Mouse (Mus musculus): ENCODE results near the gene Nup62. TPM values are rescaled to one million over a fixed set of nuclear protein-coding genes. Genes with fewer than 3 reads are reported as not detected.

Gene Nup62
- polyA plus RNA-seq, 1 experiment, result 29.6 TPM

DNA sequence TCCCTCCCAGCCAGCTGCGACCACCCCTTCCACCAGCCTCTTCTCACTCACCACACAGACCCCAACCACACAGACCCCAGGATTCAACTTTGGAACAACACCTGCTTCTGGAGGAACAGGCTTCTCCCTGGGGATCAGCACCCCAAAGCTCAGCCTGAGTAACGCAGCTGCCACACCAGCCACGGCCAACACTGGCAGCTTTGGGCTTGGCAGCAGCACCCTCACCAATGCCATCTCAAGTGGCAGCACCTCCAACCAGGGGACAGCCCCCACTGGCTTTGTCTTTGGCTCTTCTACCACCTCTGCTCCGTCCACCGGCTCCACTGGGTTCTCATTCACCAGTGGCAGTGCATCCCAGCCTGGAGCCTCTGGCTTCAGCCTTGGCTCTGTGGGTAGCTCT lies 12.8 kb downstream of the Nup62 start:
- Histone ChIP-seq H3K27ac (ENCODE audit: insufficient read depth, low read length) (no peak overlapping the region), H3K4me1 (ENCODE audit: control insufficient read depth, insufficient read depth, low read length) (no peaks in the 10 kb centered on the region; the same call in 1 of the 2 replicates), H3K4me3 (ENCODE audit: insufficient read depth, low read length) (no peak overlapping the region)
- TF ChIP-seq POLR2A (IDR thresholded peaks at IDR 0.05; ENCODE audit: extremely low read depth, insufficient read depth, low read length) (no peak), CTCF (IDR thresholded peaks at IDR 0.05; ENCODE audit: extremely low read depth, insufficient read depth, low read length) (no peak)

GRCm38 (mm10) chr7:44832763-44833162 lies 16.9 kb downstream of the Nup62 start:
- TF ChIP-seq CTCF (IDR thresholded peaks at IDR 0.05; ENCODE audit: extremely low read depth, insufficient read depth, low read length), result no peak
- no peak for TF ChIP-seq POLR2A (IDR thresholded peaks at IDR 0.05; ENCODE audit: extremely low read depth, insufficient read depth, low read length)

GRCm38 (mm10) chr7:44835373-44836015 lies 19.6 kb downstream of the Nup62 start:
- TF ChIP-seq CTCF (IDR thresholded peaks at IDR 0.05; ENCODE audit: extremely low read depth, insufficient read depth, low read length) (no peak), POLR2A (IDR thresholded peaks at IDR 0.05; ENCODE audit: extremely low read depth, insufficient read depth, low read length) (no peak)
- no peaks in the 10 kb centered on the region for H3K4me1 ChIP-seq (ENCODE audit: control insufficient read depth, insufficient read depth, low read length)
- no peak overlapping the region for H3K27ac ChIP-seq (ENCODE audit: insufficient read depth, low read length)
- no peak overlapping the region for H3K4me3 ChIP-seq (ENCODE audit: insufficient read depth, low read length)

More at GRCm38 (mm10) chr7:44832763-44833162, 16.9 kb downstream of the Nup62 start:
- Histone ChIP-seq H3K4me3 (ENCODE audit: insufficient read depth, low read length) (no peak overlapping the region), H3K4me1 (ENCODE audit: control insufficient read depth, insufficient read depth, low read length) (no peaks in the 10 kb centered on the region), H3K27ac (ENCODE audit: insufficient read depth, low read length) (no peak overlapping the region)

DNA sequence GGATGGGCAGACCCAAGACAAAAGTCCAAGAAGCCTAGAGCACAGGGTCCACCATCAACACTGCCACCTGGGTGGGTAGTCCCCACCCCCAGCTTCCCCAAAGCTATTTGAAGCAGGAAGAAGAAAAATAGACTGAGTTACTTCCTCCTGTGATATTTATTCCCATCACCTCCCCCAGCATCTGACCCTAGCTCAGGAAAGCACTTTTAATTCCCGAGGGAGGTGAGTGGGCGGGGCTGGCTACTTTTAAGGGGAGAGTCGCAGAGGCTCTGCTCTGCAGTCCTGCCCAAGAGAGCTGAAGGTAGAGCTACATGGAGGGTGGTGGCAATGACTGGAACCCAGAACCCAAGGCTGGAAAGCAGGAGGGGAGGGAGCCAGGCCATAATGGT lies 20.1 kb downstream of the Nup62 start:
- Histone ChIP-seq H3K4me1 (ENCODE audit: control insufficient read depth, insufficient read depth, low read length) (no peaks in the 10 kb centered on the region), H3K4me3 (ENCODE audit: insufficient read depth, low read length) (no peak overlapping the region), H3K27ac (ENCODE audit: insufficient read depth, low read length) (no peak overlapping the region)
- TF ChIP-seq POLR2A (IDR thresholded peaks at IDR 0.05; ENCODE audit: extremely low read depth, insufficient read depth, low read length), result no peak
- TF ChIP-seq CTCF (IDR thresholded peaks at IDR 0.05; ENCODE audit: extremely low read depth, insufficient read depth, low read length), result no peak

GRCm38 (mm10) chr7:44836423-44837053 lies 20.6 kb downstream of the Nup62 start:
- no peak overlapping the region for H3K4me3 ChIP-seq (ENCODE audit: insufficient read depth, low read length)
- TF ChIP-seq POLR2A (IDR thresholded peaks at IDR 0.05; ENCODE audit: extremely low read depth, insufficient read depth, low read length) (no peak), CTCF (IDR thresholded peaks at IDR 0.05; ENCODE audit: extremely low read depth, insufficient read depth, low read length) (no peak)
- no peaks in the 10 kb centered on the region for H3K4me1 ChIP-seq (ENCODE audit: control insufficient read depth, insufficient read depth, low read length)
- no peak overlapping the region for H3K27ac ChIP-seq (ENCODE audit: insufficient read depth, low read length)

DNA sequence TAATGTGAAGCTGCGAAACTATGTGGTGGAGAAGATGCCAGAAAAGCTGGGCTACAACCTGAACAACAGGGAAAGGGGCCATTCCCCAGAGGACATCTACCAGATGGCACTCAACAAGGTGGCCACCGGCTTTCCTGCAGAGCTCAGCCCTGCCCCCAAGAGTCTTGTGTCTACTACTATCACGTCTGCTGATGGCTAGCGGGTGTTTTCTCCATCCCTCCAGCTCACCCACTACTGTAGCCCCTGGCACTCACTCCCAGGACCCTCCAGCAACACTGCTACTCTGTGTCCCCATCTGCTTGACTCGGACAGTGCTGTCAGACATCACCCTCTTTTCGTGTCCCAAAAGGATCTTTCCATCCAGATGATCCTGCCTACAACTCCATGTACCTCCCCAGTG lies 22.2 kb downstream of the Nup62 start:
- H3K4me1 ChIP-seq (ENCODE audit: control insufficient read depth, insufficient read depth, low read length), result no peaks in the 10 kb centered on the region
- no peak overlapping the region for H3K27ac ChIP-seq (ENCODE audit: insufficient read depth, low read length)
- TF ChIP-seq POLR2A (IDR thresholded peaks at IDR 0.05; ENCODE audit: extremely low read depth, insufficient read depth, low read length) (no peak), CTCF (IDR thresholded peaks at IDR 0.05; ENCODE audit: extremely low read depth, insufficient read depth, low read length) (no peak)
- H3K4me3 ChIP-seq (ENCODE audit: insufficient read depth, low read length), result no peak overlapping the region

GRCm38 (mm10) chr7:44839171-44839490 lies 23.2 kb downstream of the Nup62 start:
- Histone ChIP-seq H3K27ac (ENCODE audit: insufficient read depth, low read length) (no peak overlapping the region), H3K4me3 (ENCODE audit: insufficient read depth, low read length) (no peak overlapping the region), H3K4me1 (ENCODE audit: control insufficient read depth, insufficient read depth, low read length) (no peaks in the 10 kb centered on the region)
- TF ChIP-seq POLR2A (IDR thresholded peaks at IDR 0.05; ENCODE audit: extremely low read depth, insufficient read depth, low read length), result no peak
- no peak for TF ChIP-seq CTCF (IDR thresholded peaks at IDR 0.05; ENCODE audit: extremely low read depth, insufficient read depth, low read length)

DNA sequence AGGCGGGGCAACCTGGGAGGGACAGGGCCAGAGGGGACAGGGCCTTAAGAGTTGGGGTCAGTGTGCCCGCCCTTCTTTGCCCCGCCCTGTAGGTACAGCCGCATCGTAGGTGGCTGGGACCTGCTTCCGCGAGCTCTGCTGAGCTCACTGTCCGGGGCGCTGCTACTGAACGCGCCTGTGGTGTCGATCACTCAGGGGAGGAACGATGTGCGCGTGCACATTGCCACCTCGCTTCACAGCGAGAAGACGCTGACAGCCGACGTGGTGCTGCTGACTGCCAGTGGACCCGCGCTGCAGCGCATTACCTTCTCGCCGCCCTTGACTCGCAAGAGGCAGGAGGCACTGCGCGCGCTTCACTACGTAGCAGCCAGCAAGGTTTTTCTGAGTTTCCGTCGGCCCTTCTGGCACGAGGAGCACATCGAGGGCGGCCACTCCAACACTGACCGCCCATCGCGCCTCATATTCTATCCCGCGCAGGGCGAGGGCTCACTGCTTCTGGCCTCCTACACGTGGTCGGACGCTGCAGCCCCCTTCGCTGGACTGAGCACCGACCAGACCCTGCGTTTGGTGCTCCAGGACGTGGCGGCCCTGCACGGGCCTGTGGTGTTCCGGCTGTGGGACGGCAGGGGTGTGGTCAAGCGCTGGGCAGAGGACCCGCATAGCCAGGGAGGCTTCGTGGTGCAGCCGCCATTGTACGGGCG lies 23.8 kb downstream of the Nup62 start:
- Histone ChIP-seq H3K27ac (ENCODE audit: insufficient read depth, low read length) (no peak overlapping the region), H3K4me3 (ENCODE audit: insufficient read depth, low read length) (no peak overlapping the region), H3K4me1 (ENCODE audit: control insufficient read depth, insufficient read depth, low read length) (no peaks in the 10 kb centered on the region)
- no peak for TF ChIP-seq CTCF (IDR thresholded peaks at IDR 0.05; ENCODE audit: extremely low read depth, insufficient read depth, low read length)
- TF ChIP-seq POLR2A (IDR thresholded peaks at IDR 0.05; ENCODE audit: extremely low read depth, insufficient read depth, low read length), result peak; percentile 40; the same call in 1 of the 2 replicates

DNA sequence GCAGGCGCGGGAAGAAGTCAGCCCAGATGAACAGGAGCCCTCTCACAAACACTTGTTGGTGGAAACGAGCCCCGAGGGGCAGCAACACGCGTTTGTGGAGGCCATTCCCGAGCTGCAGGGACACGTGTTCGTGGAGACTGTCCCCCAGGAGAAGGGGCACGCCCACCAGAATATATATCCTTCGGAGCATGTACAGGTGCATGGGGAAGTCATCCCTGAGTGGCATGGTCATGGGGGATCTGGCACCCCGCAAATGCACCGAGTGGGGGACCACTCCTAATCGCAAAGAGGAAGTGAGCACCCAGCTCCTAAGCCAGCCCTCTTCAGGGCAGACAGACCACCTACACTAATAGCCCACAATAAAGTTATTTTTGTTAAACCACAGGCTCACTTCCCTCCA lies 24.5 kb downstream of the Nup62 start:
- no peak overlapping the region for H3K4me3 ChIP-seq (ENCODE audit: insufficient read depth, low read length)
- no peak overlapping the region for H3K27ac ChIP-seq (ENCODE audit: insufficient read depth, low read length)
- TF ChIP-seq POLR2A (IDR thresholded peaks at IDR 0.05; ENCODE audit: extremely low read depth, insufficient read depth, low read length), result no peak
- TF ChIP-seq CTCF (IDR thresholded peaks at IDR 0.05; ENCODE audit: extremely low read depth, insufficient read depth, low read length), result no peak
- H3K4me1 ChIP-seq (ENCODE audit: control insufficient read depth, insufficient read depth, low read length), result no peaks in the 10 kb centered on the region

Measured in cortical plate, adult 2 months (tissue).